Mouse (Mus musculus): Measurements from ENCODE around the gene Ipo9. TPM values are rescaled to one million over a fixed set of nuclear protein-coding genes. Genes with fewer than 3 reads are reported as not detected.

Ipo9 gene
- 42.4 and 47.8 TPM in 2 replicates for polyA plus RNA-seq (2012; rRNA removed)

GRCm38 (mm10) chr1:135429901-135430668 is at the start of gene Ipo9:
Ipo9 (minus strand) TSS chr1:135430499.
- DNase-seq (ENCODE audit: low spot score), result peak; percentile 83

DNA sequence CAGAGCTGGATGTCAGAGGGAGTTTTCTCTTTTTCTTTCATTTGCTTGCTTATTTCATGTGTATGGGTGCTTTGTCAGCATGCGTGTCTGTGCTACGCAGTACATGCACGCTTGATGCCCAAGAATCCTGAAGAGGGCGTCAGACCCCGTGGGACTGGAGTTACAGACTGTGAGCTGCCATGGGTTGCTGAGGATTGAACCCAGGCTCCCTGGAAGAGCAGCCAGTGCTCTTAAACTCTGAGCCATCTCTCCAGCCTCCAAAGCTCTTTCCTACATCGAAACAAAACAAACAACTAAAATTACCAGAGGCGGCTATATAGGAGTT is 45.2 kb upstream of the Ipo9 start:
- DNase-seq (ENCODE audit: low spot score), result no peak

GRCm38 (mm10) chr1:135474861-135475570 is 44.7 kb upstream of the Ipo9 start:
- DNase-seq (ENCODE audit: low spot score), result no peak

DNA sequence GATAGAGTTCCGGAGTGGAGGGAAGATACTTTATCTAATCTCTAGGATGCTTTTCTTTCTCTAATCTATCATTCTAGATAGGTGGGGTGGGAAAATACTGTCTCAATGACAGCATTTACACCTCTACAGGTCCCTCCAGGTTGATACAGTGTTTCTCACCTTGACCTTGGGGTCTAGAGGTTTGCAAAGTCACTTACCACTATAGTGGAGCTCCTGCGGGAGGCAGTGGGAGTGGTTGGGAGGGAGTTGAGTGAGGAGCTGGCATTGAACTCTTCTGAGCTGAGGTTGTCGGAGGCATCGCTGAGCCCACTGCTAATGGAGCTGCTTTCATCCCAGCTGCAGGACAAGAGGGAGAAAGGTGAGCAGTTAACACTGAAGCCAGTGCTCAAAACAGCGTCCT is 42.2 kb upstream of the Ipo9 start:
- DNase-seq (ENCODE audit: low spot score), result no peak

- no peak for DNase-seq (ENCODE audit: low spot score)
These were observed 41.4 kb upstream of the Ipo9 start for GRCm38 (mm10) chr1:135471742-135472141.

DNA sequence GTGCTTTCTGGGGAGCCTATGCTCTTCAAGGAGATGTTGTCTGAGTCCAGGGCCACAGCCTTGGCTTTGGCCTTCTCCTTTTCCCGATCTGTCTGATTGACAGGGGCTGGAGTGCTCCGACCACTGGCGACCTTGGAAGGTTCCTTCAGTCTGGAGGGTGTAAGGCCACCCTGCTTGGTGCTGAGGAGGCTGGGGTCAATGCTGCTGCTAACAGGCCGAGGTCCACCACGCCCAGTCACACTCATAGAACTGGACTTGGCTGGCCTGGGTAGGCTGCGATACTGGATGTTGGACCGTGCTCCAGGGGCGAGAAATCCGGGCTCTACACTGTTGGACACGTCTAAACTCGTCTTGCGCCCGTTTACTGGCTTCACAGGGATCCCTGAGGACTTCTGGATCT is 40.2 kb upstream of the Ipo9 start:
- DNase-seq (ENCODE audit: low spot score), result no peak

- no peak for DNase-seq (ENCODE audit: low spot score)
These were observed 37.2 kb upstream of the Ipo9 start for GRCm38 (mm10) chr1:135467462-135467861.

- no peak for DNase-seq (ENCODE audit: low spot score)
These were observed 36.6 kb upstream of the Ipo9 start for GRCm38 (mm10) chr1:135466935-135467334.

- no peak for DNase-seq (ENCODE audit: low spot score)
These were observed 35.4 kb upstream of the Ipo9 start for GRCm38 (mm10) chr1:135465734-135466133.

DNA sequence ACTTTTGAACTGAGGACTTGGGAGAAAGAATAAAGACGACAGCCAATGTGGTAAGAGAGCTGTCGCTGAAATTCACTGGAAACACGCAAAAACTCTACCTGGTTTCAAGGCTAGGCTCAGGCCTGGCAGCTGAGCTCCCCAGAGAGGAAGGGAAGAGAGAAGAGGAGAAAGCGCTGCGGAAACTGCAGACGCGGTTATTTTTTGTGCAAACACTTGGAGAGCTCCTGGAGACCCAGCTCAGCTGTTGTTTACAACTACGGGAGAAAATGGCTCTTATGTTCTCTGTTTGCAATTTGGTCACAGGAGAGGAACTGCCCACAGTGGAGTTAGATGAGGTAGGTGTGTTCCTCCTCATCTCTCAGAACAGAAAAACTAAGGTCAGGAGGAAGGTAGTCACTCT is 32.4 kb upstream of the Ipo9 start:
- no peak for DNase-seq (ENCODE audit: low spot score)

- DNase-seq (ENCODE audit: low spot score), result no peak
These were observed 32.0 kb upstream of the Ipo9 start for GRCm38 (mm10) chr1:135462304-135462703.

DNA sequence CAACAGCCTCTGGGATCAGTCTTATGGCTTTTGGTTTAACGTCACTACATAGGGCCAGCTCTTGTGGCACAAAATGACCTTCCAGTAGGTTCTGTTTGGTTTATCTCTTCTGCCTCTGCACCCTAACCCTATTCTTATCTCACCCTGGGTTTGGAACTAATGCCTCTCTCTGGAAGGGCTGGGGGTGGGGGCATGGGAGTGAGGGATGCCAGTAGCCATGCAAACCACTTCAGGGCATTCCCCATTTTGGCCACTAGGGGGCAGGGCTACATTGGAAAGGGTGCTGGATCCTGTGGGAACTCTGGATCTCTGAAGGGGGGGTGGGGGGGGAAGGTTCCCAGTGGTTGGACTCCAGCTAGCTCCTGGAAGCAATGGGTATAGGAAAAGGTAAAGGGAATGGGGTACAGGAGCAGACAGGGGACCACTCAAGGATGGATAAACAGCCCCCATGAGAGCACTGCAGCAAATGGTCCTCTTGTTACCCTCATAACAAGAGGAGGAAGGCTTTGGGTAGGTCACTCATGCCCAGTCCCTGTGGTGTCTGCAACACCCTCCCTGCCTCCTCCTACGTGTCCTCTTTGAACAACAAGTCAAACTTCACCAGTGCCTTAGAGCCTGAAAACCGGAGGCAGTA is 30.9 kb upstream of the Ipo9 start:
- DNase-seq (ENCODE audit: low spot score), result peak; percentile 55

DNA sequence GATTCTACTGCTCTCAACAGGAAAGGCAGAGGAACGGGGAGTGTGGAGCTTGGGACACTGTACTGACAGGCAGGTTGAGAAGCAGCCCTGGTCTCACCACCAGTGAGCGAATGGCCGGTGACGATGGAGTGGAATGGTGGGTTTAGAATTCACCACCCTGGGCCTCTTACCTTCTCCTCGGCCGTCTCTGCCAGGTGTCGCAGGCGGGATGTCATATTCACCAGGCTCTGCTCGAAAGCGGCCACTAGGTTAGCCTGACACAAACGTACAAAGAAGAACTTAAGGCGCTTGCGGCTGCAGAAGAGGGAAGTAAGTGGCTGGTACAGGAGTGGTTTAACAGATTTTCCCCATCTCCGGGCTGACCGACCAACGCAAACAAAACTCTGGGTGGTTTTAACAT is 30.2 kb upstream of the Ipo9 start:
- no peak for DNase-seq (ENCODE audit: low spot score)

- DNase-seq (ENCODE audit: low spot score), result no peak
These were observed 27.6 kb upstream of the Ipo9 start for GRCm38 (mm10) chr1:135457860-135458259.

GRCm38 (mm10) chr1:135452259-135452658 is 22.0 kb upstream of the Ipo9 start:
- no peak for DNase-seq (ENCODE audit: low spot score)

DNA sequence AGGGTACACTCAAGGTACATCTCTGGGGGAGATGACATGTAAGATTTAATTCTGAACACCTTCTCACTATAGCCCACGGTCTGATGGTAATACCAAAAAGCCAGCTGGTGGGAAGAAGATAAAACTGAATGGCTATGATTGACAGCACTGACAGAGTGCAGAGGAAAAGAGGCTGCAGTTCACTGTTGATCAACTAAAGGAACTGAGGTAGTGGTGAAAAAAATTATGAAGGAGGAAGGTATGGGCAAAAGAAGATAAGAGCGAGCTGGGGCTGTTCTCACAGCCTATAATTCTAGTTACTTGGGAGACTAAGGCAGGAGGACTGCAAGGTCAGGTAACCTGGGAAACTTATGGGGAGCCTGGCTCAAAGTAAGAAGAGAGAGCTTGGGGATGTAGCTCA is 21.1 kb upstream of the Ipo9 start:
- no peak for DNase-seq (ENCODE audit: low spot score)

DNA sequence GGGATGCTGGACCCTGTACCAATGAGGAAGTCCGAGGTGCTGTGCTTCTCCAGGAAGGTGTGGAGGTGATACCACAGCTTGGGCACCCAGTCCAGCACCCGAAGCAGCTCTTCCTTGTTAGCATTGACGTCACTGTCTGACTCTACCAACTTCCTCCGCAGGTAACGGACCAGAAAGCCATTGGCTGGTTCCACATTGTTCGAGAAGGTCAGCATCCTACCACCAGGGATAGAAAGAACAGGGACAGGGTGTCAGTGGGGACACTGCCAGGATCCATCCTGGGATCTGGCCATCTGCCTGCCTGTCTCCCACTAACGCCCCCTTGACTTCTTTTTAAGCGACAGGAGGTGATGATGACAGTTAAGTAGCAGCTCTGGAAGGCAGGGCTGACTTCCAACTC is 19.6 kb upstream of the Ipo9 start:
- DNase-seq (ENCODE audit: low spot score), result no peak

GRCm38 (mm10) chr1:135448940-135449339 is 18.6 kb upstream of the Ipo9 start:
- no peak for DNase-seq (ENCODE audit: low spot score)

DNA sequence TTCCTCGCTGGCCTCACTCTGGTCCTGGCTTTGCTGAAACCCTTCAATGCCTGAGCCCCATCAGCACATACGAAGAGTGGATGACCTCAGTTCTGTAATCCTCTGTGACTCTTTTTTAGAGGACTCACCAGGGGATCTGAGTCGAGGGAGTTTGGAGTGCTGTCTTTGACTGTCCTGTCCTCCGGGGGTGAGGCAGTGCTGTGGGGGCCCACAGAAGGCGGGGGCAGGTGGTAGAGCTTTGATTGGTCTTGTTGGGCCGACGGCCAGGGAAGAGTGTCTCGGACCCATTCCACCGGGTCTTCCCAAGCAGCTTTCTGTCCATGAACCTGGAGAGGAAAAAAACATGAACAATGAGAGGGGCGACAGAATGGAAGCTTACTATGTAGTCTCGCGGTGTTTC is 13.2 kb upstream of the Ipo9 start:
- DNase-seq (ENCODE audit: low spot score), result no peak

- no peak for DNase-seq (ENCODE audit: low spot score)
These were observed 11.6 kb upstream of the Ipo9 start for GRCm38 (mm10) chr1:135441861-135442260.

GRCm38 (mm10) chr1:135440986-135441385 is 10.7 kb upstream of the Ipo9 start:
- no peak for DNase-seq (ENCODE audit: low spot score)

- no peak for DNase-seq (ENCODE audit: low spot score)
These were observed 8.5 kb upstream of the Ipo9 start for GRCm38 (mm10) chr1:135438801-135439200.

- no peak for DNase-seq (ENCODE audit: low spot score)
These were observed 5.5 kb upstream of the Ipo9 start for GRCm38 (mm10) chr1:135435823-135436222.

All from urinary bladder, adult 2 months (tissue).